ENCODE assay signal across 8 mouse cellular contexts in the genomic region with DNA sequence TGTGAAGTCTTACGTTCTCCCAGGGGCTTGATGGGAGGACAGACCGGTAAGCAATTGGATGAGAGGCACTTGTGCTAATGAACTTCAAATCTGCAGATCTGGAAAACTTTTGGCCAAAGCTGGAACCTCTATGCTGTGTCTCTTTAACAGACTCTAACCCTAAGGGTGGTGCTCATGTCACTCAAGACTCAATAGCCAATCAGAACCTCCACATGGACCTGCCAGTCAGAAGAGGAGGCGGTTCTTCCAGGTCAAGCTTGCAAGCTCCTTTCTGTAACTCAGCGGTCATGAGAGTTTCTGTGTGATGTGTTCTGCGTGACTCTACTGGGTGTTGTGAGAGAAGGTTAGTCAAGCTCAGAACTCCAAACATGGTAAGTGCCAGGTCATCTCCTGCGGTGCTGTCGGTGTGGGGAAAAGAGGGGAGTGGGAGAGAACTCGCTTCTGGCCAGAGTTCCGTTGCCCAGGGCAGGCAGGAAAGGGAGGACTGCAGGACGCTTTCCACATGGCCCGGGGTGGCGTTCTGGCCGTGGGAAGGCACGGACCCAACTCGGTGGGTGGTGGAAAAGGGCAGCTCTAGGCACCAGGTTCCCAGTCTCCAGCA. TPM values are rescaled to one million over a fixed set of nuclear protein-coding genes. Genes with fewer than 3 reads are reported as not detected.
DNase-seq lines count a peak whose midpoint lies in the region; ATAC-seq and TF ChIP-seq lines count a peak whose summit lies in the region.
"Not testable (repeated sequence)": the region's sequence is repeated elsewhere in the genome, so short reads cannot be mapped to it uniquely, and the experiment has no call there.

A gene (plus strand): TSS at position 274 of the 601 bp plus-strand sequence.

- not testable (repeated sequence) for H3K27ac ChIP-seq in ES-E14 (ENCODE audit: insufficient read depth, low read depth, low read length, poor library complexity, severe bottlenecking); hindbrain, embryonic 12.5 days; lung, embryonic 15.5 days

- not testable (repeated sequence) for H3K4me1 ChIP-seq in ES-E14 (ENCODE audit: control insufficient read depth in 2 of 2, insufficient read depth in 2 of 2, low read length in 2 of 2, poor library complexity in 1 of 2); hindbrain, embryonic 12.5 days; lung, embryonic 15.5 days

- not testable (repeated sequence) for H3K36me3 ChIP-seq in ES-E14 (ENCODE audit: control insufficient read depth, insufficient read depth, low read length, poor library complexity, severe bottlenecking); hindbrain, embryonic 12.5 days; lung, embryonic 15.5 days

- WGBS in hindbrain, embryonic 12.5 days = 4% methylated on average over 15 of the region's 15 CpGs
- WGBS in lung, embryonic 15.5 days = under 1% methylated on average over 14 of the region's 15 CpGs

- not testable (repeated sequence) for DNase-seq in ES-E14 (ENCODE audit: low read depth, low spot score)
- DNase-seq in cerebellum, adult 9-11 months = peak; percentile 76
- DNase-seq in frontal cortex, postnatal 25 days (ENCODE audit: low spot score in 2 of 2) = peak; percentile 39 to 42
- DNase-seq in layer of hippocampus, postnatal 10 days (ENCODE audit: low spot score in 2 of 2) = peak; percentile 47 to 65
- DNase-seq in thymus, adult 18-20 months = peak; percentile 16 to 47

- not testable (repeated sequence) for H3K27me3 ChIP-seq in hindbrain, embryonic 12.5 days; lung, embryonic 15.5 days

- in situ Hi-C loops in ES-E14 (cut with MboI; ENCODE audit: low sequenced_read_pairs in 2 of 2, unreplicated experiment in 2 of 2) = not testable (repeated sequence)

- ATAC-seq in hindbrain, embryonic 12.5 days (ENCODE audit: low FRiP score); lung, embryonic 15.5 days (ENCODE audit: borderline replicate concordance, extremely low read depth, low FRiP score, low TSS enrichment); neutrophil, adult 5-6 weeks (ENCODE audit: extremely low read depth, insufficient number of reproducible peaks, low FRiP score, poor library complexity, severe bottlenecking): not testable (repeated sequence)

- peak within 1 kb of the TSS; percentile 46 for H3K9ac ChIP-seq in ES-E14 (ENCODE audit: insufficient read depth, low read depth, low read length, poor library complexity, severe bottlenecking)
- peak within 1 kb of the TSS; percentile 69 for H3K9ac ChIP-seq in hindbrain, embryonic 12.5 days
- H3K9ac ChIP-seq in lung, embryonic 15.5 days = peak within 1 kb of the TSS; percentile 64

- peak within 1 kb of the TSS; percentile 70 to 88 for H3K4me3 ChIP-seq in ES-E14 (ENCODE audit: insufficient read depth in 1 of 2, low read depth in 1 of 2, low read length in 2 of 2, poor library complexity in 1 of 2, severe bottlenecking in 1 of 2)
- H3K4me3 ChIP-seq in hindbrain, embryonic 12.5 days = peak within 1 kb of the TSS; percentile 59
- peak within 1 kb of the TSS; percentile 63 for H3K4me3 ChIP-seq in lung, embryonic 15.5 days

- H3K4me2 ChIP-seq in hindbrain, embryonic 12.5 days (replicated peaks) = peak within 1 kb of the TSS; percentile 54
- peak within 1 kb of the TSS; percentile 56 for H3K4me2 ChIP-seq in lung, embryonic 15.5 days

- not testable (repeated sequence) for H3K9me3 ChIP-seq in ES-E14 (ENCODE audit: control insufficient read depth, insufficient read depth, low read depth, low read length); hindbrain, embryonic 12.5 days (replicated peaks); lung, embryonic 15.5 days

TF ChIP-seq in ES-E14, 5 proteins besides CTCF, POLR2A, EP300 and RAD21:
- TF ChIP-seq CHD2 (IDR thresholded peaks at IDR 0.05; ENCODE audit: low read depth, low read length) = peak; percentile 30; the same call in 1 of the 2 replicates

RNA-seq across cellular contexts. Expression of the gene that starts here (rescaled TPM):
- total RNA-seq in ES-E14 (2012; rRNA removed) = 25.7 and 27.2 TPM in 2 replicates
- 13.2 and 14.1 TPM in 2 replicates for polyA plus RNA-seq in hindbrain, embryonic 12.5 days (2016; fragmentation: Nextera tagmentation; extraction: Ambion mirVana)
- total RNA-seq in layer of hippocampus, postnatal 10 days (2021) = 10 to 100 TPM; 28.8 to 30.5 TPM
- 12.1 and 15.1 TPM in 2 replicates for polyA plus RNA-seq in lung, embryonic 15.5 days (2015; fragmentation: Nextera tagmentation; extraction: Ambion mirVana)
- total RNA-seq in neutrophil, adult 5-6 weeks (2017) = 95.9 and 127 TPM in 2 replicates
